Mouse (Mus musculus) kidney, postnatal 10 days (tissue): Measurements from ENCODE around the gene Mcm9.

Experiments used
- DNase-seq: peaks from one replicate; pipeline ENCODE4 v3.0.0; 2021; ENCODE audit warnings: mixed read lengths

Mcm9 gene

GRCm38 (mm10) chr10:53580137-53580536 is 50.1 kb downstream of the Mcm9 start:
- peak; percentile 28 for DNase-seq

DNA sequence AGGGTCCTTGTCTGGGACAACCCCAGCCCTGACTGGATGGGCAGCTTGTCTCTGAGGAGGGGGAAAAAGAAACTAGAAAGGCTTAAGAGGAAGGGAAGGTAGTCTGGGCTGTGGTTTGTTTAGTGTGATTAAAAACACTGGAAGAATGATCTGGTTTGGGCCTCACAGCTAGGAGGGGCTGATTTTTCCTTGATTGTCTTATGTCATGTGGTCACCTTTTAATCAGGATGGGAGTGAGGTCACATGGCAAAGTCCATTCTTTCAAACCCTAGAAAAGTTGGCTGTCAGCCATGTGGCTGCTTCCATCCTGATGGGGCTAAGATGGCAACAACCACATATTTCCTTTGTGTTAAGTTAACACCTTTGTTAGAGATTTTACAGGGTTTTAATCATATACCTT is 61.7 kb downstream of the Mcm9 start:
- DNase-seq, result peak; percentile 18

- DNase-seq, result no peak
Observed at GRCm38 (mm10) chr10:53565538-53565937, 64.7 kb downstream of the Mcm9 start.

GRCm38 (mm10) chr10:53562001-53562400 is 68.2 kb downstream of the Mcm9 start:
- DNase-seq, result no peak

DNA sequence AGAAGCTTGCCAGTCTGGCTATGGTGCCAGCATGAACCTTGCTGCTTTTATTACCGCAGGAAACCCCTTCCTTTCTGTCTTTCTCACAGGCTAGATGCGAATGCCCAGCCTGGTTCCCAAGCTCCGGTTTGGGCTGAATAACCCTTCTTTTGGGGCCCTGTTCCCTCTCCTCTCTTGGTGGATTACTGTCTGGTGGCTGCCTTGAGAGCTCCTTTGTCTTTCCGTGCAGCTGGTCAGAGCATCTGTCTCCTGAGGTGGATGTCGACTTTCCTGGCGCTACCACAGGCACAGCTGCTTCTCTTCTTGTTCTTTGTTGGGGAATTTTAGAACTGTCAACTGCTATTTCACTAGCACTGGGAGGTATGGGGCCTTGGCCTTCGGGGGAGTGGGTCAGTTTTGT is 92.6 kb downstream of the Mcm9 start:
- no peak for DNase-seq

DNA sequence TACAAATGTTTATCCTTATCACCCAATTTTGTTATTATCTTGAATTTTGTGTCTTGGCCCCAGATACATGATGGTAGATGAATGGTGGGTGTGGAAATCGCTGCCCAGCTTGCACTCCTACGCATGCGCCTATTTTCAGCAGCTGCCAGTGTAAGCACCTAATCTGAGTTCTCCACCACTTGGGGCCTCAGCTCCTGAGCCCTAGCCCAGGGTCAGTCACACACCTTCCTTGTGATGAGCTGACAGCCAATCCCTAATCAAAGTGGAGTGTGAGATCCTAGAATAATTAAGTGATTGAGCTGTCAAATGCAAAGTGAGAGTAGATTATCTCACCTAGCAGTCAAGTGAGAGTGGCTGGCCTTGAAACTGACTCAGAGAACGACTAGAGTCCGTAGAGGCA is 97.9 kb downstream of the Mcm9 start:
- DNase-seq, result no peak

- peak; percentile 79 for DNase-seq
Observed at GRCm38 (mm10) chr10:53527838-53528773, 102.1 kb downstream of the Mcm9 start.

- DNase-seq, result no peak
Observed at GRCm38 (mm10) chr10:53527344-53527743, 102.9 kb downstream of the Mcm9 start.

DNA sequence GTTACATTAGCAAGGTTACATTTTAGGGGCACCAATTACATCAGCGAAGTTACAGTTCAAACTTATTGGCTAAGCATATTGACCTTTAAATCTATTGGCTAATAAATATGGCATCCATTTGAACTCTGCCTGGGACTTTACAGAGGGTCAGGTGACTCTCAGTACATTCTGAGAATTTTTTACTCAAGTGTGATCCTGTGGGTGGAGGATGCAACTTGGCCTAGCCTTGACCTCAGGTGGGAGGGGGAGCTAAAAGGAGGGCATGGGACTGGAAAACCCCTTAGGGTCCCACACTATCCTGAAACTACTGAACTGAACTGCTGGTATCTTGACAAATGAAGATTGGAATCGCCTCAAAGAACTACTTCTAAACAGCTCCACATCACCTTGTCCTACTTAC is 103.9 kb downstream of the Mcm9 start:
- DNase-seq, result no peak

DNA sequence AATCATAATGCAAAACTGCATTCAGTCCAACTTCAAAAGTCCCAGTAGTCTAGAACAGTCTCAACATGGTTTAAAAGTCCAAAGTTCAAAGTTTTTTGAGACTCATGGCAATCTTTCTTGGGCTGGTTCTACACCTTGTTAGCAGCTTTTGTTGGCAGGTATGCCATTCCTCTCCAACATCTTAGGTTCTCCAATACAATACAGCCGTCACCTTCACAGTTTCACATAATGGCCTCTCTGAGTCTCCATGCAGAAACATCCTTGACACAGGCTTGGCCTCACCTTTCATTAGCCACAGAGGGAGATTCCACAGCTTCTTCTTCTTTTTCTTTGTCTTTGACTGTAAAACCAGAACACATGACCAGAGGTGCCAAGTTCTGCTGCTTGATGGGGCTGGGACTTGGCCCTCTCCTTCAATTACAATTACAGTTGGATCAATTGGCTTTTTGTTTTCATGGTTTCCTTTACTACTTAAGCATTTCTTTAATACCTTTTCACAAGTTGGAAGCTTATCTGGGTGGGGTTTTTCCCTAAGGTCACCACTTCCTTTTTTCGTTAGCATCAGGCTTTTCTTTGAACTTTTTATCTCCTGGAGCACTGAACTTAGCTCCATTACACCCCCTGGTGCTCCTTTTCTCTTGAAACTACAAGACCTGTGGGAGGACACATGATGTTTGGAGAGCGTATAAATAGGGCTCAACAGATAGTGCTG is 104.8 kb downstream of the Mcm9 start:
- no peak for DNase-seq

DNA sequence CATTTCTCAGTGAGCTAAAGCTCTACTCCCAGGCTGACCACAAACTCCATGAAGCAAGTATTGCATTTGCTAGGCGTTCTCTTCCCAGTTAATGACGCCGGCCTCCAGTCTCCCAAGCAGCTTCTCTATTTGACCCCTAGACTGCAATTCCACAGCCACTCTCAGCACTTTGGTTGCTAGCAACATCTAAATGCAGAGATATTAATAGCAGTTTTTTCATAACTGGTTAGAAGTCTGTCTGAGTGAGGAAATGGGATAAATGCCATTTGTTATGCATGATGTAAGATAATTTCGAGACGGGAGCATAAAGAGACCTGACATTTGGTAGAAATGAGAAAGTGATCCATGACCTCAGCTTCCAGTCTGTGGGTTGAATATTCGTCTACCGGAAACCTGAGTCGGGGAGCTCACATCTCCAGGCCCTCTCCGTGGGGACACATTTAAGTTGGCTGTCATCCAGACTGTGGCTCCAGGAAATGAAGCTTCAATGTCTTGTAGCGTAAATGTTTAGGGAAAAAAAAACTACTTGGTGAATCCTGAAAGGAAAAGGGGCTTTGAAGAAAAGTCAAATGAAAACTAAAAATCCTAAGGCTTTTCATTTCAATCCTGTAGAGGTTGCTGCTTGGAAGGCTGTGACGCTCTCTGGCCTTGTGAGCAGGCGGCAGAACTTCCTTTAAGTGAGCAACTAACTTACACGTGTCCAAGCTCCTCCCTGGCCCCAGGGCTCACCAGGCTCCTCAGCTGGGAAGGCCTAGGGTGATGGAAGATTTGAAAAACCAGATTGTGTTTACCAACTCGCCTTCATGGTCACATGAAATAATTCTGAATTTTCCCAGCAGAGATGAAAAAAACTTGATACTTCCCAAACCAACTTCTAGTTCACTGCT is 110.9 kb downstream of the Mcm9 start:
- DNase-seq, result peak; percentile 68

- DNase-seq, result peak; percentile 12
Observed at GRCm38 (mm10) chr10:53518599-53518913, 111.7 kb downstream of the Mcm9 start.

DNA sequence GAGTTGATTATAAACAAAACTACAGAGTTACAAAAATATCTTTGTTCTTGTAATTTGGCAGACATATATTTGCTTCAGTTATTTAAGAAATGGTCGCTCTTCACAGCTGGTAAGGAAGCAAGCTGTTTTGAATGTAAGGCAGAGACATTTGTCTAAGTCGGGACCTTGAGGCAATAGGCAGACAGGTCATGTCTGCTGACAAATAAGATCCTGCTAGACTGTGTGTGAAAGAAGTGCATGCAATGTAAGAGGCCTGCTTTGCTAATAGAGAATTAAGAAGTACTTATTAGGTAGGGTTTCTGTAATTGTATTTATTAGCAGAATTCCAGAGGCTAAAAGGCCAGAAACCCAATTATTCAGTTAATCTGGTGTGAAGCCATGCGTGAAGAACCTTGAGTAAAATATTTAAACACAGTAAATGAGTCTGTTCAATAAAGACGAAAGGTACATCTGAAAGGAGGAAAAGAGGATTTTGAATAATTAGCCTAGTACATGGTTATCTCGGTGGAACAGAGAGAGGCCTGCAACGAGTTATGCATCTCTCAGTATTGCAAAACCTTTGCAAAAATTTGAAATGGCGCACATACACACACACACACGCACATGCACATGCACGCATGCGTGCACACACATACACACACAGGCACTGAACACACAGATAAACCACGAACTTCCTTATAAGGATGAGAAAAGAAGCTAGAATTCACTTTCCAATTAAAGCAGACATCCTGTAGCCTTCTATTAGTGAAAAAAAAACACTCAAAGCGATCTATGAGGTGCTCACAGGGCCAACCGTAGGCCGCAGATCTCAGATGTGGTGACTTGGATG is 112.3 kb downstream of the Mcm9 start:
- no peak for DNase-seq

DNA sequence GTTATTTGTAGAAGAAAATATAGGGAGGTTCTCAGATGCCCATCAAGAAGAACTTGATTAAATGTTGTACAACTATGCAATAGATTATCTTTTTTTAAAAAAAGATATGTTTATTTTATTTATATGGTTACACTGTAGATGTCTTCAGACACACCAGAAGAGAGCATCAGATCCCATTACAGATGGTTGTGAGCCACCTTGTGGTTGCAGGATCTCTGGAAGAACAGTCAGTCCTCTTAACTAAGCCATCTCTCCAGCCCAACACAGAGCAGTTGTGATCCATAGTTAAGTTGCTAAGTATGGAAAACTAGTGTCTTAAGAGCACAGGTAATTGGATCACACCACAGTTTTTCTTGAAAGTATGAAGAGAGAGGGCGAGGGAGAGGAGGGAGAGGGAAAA is 117.7 kb downstream of the Mcm9 start:
- DNase-seq, result no peak

DNA sequence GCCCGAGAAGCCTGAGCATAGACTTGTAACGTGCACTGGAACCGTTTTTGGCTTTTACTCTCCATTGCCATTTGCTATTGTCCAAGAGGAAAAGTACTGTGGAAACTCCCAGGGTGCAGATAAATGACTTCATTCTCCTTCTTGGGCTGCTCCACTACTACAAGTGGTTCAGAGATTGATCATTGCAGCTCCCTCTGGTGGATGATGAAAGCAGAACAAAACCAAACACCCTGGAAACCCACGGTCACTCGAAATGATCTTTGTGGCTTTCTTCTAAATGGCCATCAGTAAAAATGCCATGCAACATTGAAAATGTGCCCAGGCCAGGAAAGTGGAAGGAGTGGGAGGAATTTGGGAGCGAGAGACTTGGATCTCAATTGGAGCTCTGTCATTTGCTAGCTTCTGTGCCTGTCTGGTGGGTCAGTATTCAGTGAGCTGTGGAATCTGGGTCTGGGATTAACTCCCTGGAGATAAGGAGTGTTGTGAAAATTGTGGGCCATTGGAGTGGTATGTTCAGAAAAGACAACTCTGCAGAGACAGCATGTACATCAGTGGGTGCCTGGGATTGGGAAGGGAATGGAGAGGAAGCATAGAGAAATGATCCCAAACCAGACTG is 121.0 kb downstream of the Mcm9 start:
- peak; percentile 72 for DNase-seq

DNA sequence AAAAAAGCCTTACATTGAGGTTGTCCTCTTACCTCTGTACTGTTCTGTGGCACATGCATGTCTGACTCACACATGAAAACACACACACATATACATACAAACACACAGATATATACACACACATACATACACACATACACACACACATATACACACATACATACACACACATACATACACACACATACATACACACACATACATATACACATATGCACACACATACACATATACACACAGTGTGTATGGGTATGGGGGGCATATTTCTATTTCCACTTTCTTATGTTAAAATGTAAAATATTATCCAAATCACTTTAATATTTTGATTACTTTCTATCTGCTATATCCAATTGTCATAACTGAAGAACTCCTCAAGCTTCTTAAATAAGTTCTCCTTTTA is 121.6 kb downstream of the Mcm9 start:
- DNase-seq, result no peak

DNA sequence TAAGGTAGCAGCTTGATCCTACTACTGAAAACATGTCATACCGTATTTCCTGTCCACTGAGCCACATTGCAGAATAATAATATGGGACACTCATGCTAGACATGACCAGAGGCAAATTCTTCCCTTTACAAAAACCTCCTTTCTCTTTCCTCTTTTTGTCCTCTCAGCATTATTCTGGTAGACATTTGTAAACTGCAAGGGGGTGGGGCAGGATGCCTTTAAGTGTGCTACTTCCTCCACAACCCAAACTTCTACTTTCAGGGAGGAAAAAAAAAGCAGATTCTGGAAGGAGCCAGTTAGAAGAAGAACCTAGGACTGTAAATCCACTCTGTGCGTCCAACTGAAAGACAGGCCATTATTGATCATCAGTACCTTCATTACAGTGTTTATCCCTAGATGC is 124.7 kb downstream of the Mcm9 start:
- DNase-seq, result no peak

DNA sequence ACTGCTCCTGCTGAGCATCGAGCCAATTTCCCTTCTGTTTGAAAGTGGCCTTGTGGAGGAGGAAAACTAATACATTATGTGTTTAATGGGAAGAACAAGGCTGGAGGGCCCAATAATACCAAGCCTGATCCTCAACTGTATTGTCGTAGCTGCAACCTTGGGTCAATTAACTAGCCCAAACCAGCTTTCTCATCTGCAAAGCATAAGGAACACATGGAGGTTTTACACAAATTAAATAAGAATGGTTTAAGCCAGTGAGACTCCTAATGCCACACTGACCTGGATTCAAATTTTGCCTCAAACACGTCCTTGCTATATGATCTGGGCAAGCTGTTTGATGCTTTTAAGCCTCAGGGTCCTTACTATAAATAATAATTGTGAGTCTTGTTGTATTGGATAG is 125.2 kb downstream of the Mcm9 start:
- DNase-seq, result no peak

DNA sequence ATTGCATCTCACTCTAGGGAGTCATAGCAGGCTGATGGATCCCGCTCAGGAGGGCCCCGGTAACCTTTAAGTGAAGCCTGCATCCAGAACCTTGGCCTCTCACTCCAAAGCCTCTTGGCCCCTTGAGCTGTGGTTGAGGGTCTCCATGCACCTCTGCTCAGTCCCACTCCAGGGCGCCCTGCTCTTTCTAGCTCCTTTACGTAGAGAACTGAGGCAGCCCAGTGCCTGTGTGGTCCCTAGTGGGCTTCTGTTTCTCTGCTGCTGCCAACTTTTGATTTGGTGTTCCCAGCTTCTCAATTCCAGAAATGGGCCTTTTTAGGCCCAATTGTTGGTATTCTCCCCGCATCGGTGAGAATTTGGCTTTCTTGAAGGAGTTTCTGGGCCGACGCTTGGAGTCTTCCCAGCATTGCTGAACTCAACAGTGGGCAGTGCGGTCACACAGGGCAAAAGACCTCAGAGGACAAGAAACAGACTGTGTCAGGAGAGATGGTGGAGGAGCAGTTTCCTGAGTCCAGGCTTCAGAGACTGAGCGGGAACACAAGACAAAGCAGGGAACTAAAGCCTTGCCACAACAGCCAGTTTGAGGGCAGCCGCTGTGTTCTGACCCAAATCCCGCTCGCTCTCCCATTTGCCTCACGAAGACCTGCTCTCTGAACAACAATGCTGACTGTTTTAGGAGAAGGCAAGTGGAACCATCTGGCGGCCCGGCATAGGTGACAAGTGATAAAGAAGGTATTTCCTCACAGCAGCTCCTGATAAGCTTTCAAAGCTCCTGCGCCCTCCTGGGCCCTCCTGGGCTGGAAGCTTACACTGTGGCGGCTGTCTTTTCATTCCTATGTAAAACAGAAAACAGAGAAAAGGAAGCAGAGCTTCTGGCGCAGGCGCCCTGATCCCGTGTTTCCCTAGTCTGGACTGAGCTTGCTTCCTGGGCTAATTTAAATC is 127.1 kb downstream of the Mcm9 start:
- peak; percentile 35 for DNase-seq

DNA sequence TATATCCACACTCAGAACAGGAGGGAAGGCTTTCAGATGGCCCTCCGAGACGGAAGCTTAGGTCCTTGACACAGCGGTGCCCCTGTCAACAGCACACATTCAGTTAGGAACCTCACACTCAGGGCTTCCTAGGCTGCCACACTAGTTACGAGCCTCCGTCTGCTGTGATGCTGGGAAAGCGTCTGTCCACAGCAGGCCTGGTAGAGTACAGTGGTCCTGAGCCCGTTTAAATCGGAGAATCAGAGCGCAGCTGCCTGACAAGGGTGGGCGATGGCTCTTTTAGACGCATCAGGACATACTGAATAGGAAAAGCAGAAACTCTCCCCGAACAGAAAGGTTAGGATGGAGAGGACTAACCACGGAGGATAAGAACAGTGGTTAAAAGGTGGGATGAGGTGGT is 127.8 kb downstream of the Mcm9 start:
- DNase-seq, result no peak

GRCm38 (mm10) chr10:53499518-53499917 is 130.7 kb downstream of the Mcm9 start:
- peak; percentile 11 for DNase-seq
